Mouse (Mus musculus) liver, embryonic 14.5 days (tissue): ENCODE data around the gene Tmtc2. TPM values are rescaled to one million over a fixed set of nuclear protein-coding genes. Genes with fewer than 3 reads are reported as not detected.

Source experiments
- ATAC-seq: fragments of 200-750 bp; cut with Nextera tagmentation; 2 replicates; pipeline ENCODE4 v1.8.0; 2017; ENCODE audit warnings: moderate number of reproducible peaks, mild to moderate bottlenecking, moderate library complexity; ENCODE audit not compliant: insufficient read depth
- DNase-seq, 3 experiments: peaks; one replicate each; pipeline ENCODE4 v3.0.0-alpha.2; 2012 to 2013; ENCODE audit warnings: low read depth in 3 of 3, low spot score in 3 of 3
- H3K27ac ChIP-seq: fragments of 300-500 bp; sonication (generic); 2 replicates; pipeline ENCODE4 v1.5.1; 2014; ENCODE audit warnings: moderate library complexity, mild to moderate bottlenecking, control low read depth, inconsistent platforms
- H3K27me3 ChIP-seq: fragments of 300-500 bp; sonication (generic); 2 replicates; pipeline ENCODE4 v1.6.1; 2014; ENCODE audit warnings: mild to moderate bottlenecking, low read length, moderate library complexity; ENCODE audit not compliant: control insufficient read depth, insufficient read depth
- H3K36me3 ChIP-seq: fragments of 300-500 bp; sonication (generic); replicated peaks from 2 replicates; pipeline ENCODE4 v1.6.1; 2014; ENCODE audit warnings: low read depth; ENCODE audit not compliant: control insufficient read depth, insufficient read depth
- H3K4me1 ChIP-seq, 2 experiments: fragments of 200-500 bp in 1 of 2; fragments of 300-500 bp in 1 of 2; sonication (generic) in 1 of 2; replicated peaks; 2 replicates each; pipeline ENCODE4 v1.6.1; 2012 to 2014; ENCODE audit warnings: antibody characterized with exemption in 1 of 2, inconsistent platforms in 1 of 2, low read length in 1 of 2; ENCODE audit not compliant: control insufficient read depth in 2 of 2, insufficient read depth in 2 of 2
- H3K4me2 ChIP-seq: fragments of 300-500 bp; sonication (generic); 2 replicates; pipeline ENCODE4 v1.6.1; 2014; ENCODE audit warnings: low read depth, mild to moderate bottlenecking, control low read depth, moderate library complexity
- H3K4me3 ChIP-seq, 2 experiments: fragments of 200-500 bp in 1 of 2; fragments of 300-500 bp in 1 of 2; sonication (generic) in 1 of 2; 2 replicates each; pipeline ENCODE4 v1.5.1; 2012 to 2014; ENCODE audit warnings: low read depth in 2 of 2, low read length in 2 of 2, mild to moderate bottlenecking in 2 of 2, control low read depth in 1 of 2, inconsistent platforms in 1 of 2, moderate library complexity in 1 of 2; ENCODE audit not compliant: insufficient read depth in 1 of 2
- H3K9ac ChIP-seq: fragments of 300-500 bp; sonication (generic); replicated peaks from 2 replicates; pipeline ENCODE4 v1.6.1; 2014; ENCODE audit warnings: mild to moderate bottlenecking, control low read depth, moderate library complexity
- H3K9me3 ChIP-seq: fragments of 300-500 bp; sonication (generic); 2 replicates; pipeline ENCODE4 v1.6.1; 2016; ENCODE audit warnings: low read length, mixed read lengths; ENCODE audit not compliant: control insufficient read depth
- CTCF ChIP-seq: IDR thresholded peaks from 2 replicates; pipeline ENCODE4 v1.5.1; 2016; ENCODE audit warnings: antibody characterized with exemption, low read depth, control low read depth
- EP300 ChIP-seq: IDR thresholded peaks from 2 replicates; pipeline ENCODE4 v1.6.1; 2016; ENCODE audit warnings: antibody characterized with exemption, low read depth
- WGBS: fragments of 180-500 bp; shearing (Covaris S2); extraction: QIAGEN DNeasy Blood & Tissue Kit; methylation state at CpG from one replicate; pipeline ENCODE4 v1.1.7; 2014; ENCODE audit not compliant: insufficient replicate concordance; 5-methylcytosine and 5-hydroxymethylcytosine counted together
- polyA plus RNA-seq, 2 experiments: library from polyadenylated mRNA; depleted of rRNA in 1 of 2; stranded (reverse) in 1 of 2; unstranded in 1 of 2; fragments of >200 nt; fragmentation: Nextera tagmentation in 1 of 2; extraction: Ambion mirVana in 1 of 2; gene quantifications; 2 replicates each; pipeline versions ENCODE4 v1.2.1 to v1.2.3; 2012 to 2014

The Tmtc2 gene
- polyA plus RNA-seq, 2 experiments = 0.33 to 0.44 TPM

- H3K27me3 ChIP-seq = no peaks in the 10 kb centered on the region
- DNase-seq (peak; percentile 45 to 56 (median 47)), ATAC-seq (peak; percentile 85)
- 0 out of 2 replicates have a peak overlapping the region, but pooled peaks have one; percentile 5 for H3K9ac ChIP-seq
- H3K9me3 ChIP-seq = no peaks in the 10 kb centered on the region
- H3K27ac ChIP-seq = peak overlapping the region; percentile 56
- H3K36me3 ChIP-seq = no peaks in the 10 kb centered on the region
- peaks cover 22 to 29% of the 10 kb centered on the region in 2 experiments for H3K4me1 ChIP-seq
- no peak overlapping the region for H3K4me3 ChIP-seq
- TF ChIP-seq CTCF = no peak
- TF ChIP-seq EP300 = peak; percentile 70
- peak overlapping the region; percentile 52 for H3K4me2 ChIP-seq
- 9% methylated on average over 4 of the region's 4 CpGs for WGBS
Observed at GRCm38 (mm10) chr10:105500482-105500881, 73.8 kb downstream of the Tmtc2 start.

- 71% methylated on average over 6 of the region's 6 CpGs for WGBS
- no peak for DNase-seq
- peaks cover 12 to 13% of the 10 kb centered on the region in 2 experiments for H3K4me1 ChIP-seq
- no peak overlapping the region for H3K27ac ChIP-seq
- no peaks in the 10 kb centered on the region for H3K27me3 ChIP-seq
- H3K36me3 ChIP-seq = no peaks in the 10 kb centered on the region
- no peak overlapping the region for H3K4me2 ChIP-seq
- H3K4me3 ChIP-seq = no peak overlapping the region
- no peak for ATAC-seq
- TF ChIP-seq EP300 = no peak
- TF ChIP-seq CTCF = no peak
- H3K9ac ChIP-seq = no peak overlapping the region
- H3K9me3 ChIP-seq = no peaks in the 10 kb centered on the region
Observed at GRCm38 (mm10) chr10:105495248-105495647, 79.0 kb downstream of the Tmtc2 start.

DNA sequence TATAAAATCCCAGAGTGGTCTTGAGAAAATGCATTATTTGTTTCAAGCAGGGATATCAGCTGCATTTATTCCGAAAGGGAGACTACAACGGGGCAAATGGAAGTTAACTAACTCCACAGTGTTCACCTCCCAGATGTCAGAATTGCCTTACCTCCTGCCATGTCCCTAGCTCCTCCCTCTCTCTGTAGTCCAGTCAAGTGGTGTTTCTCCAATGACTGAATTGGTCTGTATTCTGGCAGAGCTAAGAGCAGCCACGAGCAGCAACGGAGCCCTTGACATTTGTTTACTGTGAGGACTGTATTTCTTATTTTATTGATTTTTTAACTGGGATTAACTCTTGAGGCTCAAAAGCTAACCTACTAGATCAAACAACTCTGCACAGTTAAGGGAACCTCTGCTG, 81.8 kb downstream of the Tmtc2 start:
- Histone ChIP-seq H3K27ac (no peak overlapping the region), H3K4me1 (no peaks in the 10 kb centered on the region), H3K4me3 (no peak overlapping the region), H3K4me2 (no peak overlapping the region), H3K9me3 (no peaks in the 10 kb centered on the region), H3K36me3 (no peaks in the 10 kb centered on the region), H3K9ac (no peak overlapping the region), H3K27me3 (no peaks in the 10 kb centered on the region)
- ATAC-seq (no peak), DNase-seq (no peak)
- WGBS = 61% methylated on average over 4 of the region's 4 CpGs
- TF ChIP-seq EP300 (no peak), CTCF (no peak)

GRCm38 (mm10) chr10:105490748-105491147, 83.5 kb downstream of the Tmtc2 start:
- ATAC-seq (no peak), DNase-seq (no peak)
- H3K9ac ChIP-seq = no peak overlapping the region
- no peak overlapping the region for H3K4me3 ChIP-seq
- no peak overlapping the region for H3K4me2 ChIP-seq
- no peaks in the 10 kb centered on the region for H3K4me1 ChIP-seq
- H3K27ac ChIP-seq = no peak overlapping the region
- H3K27me3 ChIP-seq = no peaks in the 10 kb centered on the region
- WGBS = 51% methylated on average over 4 of the region's 4 CpGs
- H3K9me3 ChIP-seq = no peaks in the 10 kb centered on the region
- TF ChIP-seq CTCF (no peak), EP300 (no peak)
- no peaks in the 10 kb centered on the region for H3K36me3 ChIP-seq

DNA sequence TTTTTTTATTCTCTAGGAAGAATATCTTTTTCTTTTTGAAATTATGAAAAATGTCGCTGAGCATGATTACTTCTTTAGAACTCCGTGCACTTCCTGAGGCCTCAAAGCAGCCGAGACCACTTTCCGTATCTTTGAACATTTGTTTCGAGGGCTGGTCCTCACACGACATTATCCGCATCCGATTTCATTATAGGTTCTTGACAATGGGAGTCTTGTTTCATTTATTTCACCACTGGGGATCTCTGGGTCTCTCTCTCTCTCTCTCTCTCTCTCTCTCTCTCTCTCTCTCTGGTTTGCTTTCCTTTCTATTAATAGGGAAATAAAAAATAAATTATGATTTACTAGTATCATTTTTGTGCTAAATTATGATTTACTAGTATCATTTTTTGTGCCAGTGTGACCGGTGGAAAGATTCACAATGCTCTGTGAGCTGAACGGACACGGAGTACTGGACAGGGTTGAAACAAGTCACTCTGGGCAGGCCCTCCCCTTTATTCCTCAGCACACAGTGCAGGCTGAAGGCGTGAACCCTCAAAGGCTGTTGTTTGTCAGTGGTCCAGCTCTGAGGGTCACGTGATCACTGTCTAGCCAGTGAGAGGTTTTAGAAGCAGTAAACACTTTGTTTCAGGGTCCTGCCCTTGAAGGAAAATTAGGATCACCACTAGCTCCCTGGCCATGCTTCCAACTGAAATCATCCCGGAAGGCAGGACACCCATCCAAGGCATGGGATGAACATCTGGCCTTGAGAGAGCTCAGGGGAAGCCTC, 84.1 kb downstream of the Tmtc2 start:
- WGBS = 77% methylated on average over 14 of the region's 14 CpGs
- ATAC-seq = no peak
- H3K36me3 ChIP-seq = no peaks in the 10 kb centered on the region

More for the DNA sequence above, 84.1 kb downstream of the Tmtc2 start:
- Histone ChIP-seq H3K4me1 (no peaks in the 10 kb centered on the region), H3K27me3 (no peaks in the 10 kb centered on the region), H3K9me3 (no peaks in the 10 kb centered on the region), H3K9ac (no peak overlapping the region), H3K27ac (no peak overlapping the region), H3K4me2 (no peak overlapping the region), H3K4me3 (no peak overlapping the region)
- TF ChIP-seq CTCF (no peak), EP300 (no peak)
- no peak for DNase-seq
